Mouse (Mus musculus): ENCODE data around the gene Acot3.

DNA sequence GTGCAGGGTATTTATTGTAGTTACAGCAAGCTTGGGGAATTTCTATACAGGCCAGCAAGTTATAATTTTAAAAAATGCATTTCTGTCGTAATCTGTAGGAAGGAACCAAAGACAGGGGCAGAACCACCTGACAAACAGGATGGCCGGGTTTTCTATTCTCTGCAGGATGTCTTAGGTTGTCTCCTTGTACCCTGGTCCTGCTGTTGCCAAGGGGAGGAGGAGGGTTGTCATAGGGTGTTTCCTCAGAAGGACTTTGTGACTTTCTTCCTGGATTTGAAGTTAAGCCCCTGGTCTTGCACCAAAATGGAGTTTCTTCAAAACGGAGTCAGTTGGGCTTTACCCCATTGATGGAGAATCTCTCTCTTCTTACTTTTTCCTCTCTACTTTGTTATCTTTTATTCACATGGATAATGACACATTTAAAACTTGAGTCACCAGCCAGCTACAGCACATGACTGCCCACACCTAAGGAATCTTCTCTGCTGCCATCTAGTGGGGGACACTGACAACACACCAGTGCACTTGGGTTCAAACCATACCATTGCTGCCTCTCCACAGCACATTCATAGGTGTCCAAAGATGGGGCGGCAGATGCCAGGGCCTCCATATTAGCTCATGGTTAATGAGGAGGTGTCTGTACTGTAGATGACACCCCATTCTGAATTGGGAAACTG lies 21.1 kb upstream of the Acot3 start:
- TF ChIP-seq GATA1 (IDR thresholded peaks at IDR 0.05; ENCODE audit: borderline replicate concordance, low read length): no peak
- TF ChIP-seq FLI1 (IDR thresholded peaks at IDR 0.05; ENCODE audit: low read length): no peak

Measured in megakaryocyte, embryonic 14.5 days (primary cell).